Mouse (Mus musculus) cortical plate, adult 2 months (tissue): ENCODE results near the gene Ifi202b.

Experiments used
- CTCF ChIP-seq: fragments of 200-500 bp; IDR thresholded peaks from 2 replicates; pipeline ENCODE4 v1.5.1; 2011; ENCODE audit warnings: mild to moderate bottlenecking, control low read depth, low read length; ENCODE audit not compliant: insufficient read depth; ENCODE audit errors: extremely low read depth
- POLR2A ChIP-seq: fragments of 200-500 bp; IDR thresholded peaks from 2 replicates; pipeline ENCODE4 v1.6.1; 2011; ENCODE audit warnings: mild to moderate bottlenecking, low read length, control low read depth; ENCODE audit not compliant: insufficient read depth; ENCODE audit errors: extremely low read depth

- TF ChIP-seq POLR2A (no peak), CTCF (no peak)
These were observed 27.3 kb downstream of the Ifi202b start for GRCm38 (mm10) chr1:173955071-173955796.
